In genomic region chr15:101160591-101160990, GRCm38 (mm10) we compare ENCODE assay signal across 12 mouse cellular contexts. TPM values are rescaled to one million over a fixed set of nuclear protein-coding genes. Genes with fewer than 3 reads are reported as not detected.
DNase-seq lines count a peak whose midpoint lies in the region; ATAC-seq and TF ChIP-seq lines count a peak whose summit lies in the region.
"Had no signal": no experiment of that assay in that cellular context is flagged by ENCODE, and none has a peak within 500 bp of the region (broad histone marks: within the 10 kb centered on the region; RNA-seq: fewer than 3 reads in every experiment).

No protein-coding gene starts in this region.

- ATAC-seq in embryonic facial prominence, embryonic 13.5 days (ENCODE audit: insufficient number of reproducible peaks, insufficient read depth, low FRiP score, low TSS enrichment, low read depth) = no peak
- peak; percentile 76 for ATAC-seq in hindbrain, embryonic 16.5 days
- peak; percentile 73 for ATAC-seq in midbrain, postnatal 0 days (ENCODE audit: low FRiP score)
- ATAC-seq: Patski had no signal

- no peak for TF ChIP-seq CTCF in midbrain, postnatal 0 days (IDR thresholded peaks at IDR 0.05)

- peak overlapping the region; percentile 18 for H3K4me2 ChIP-seq in embryonic facial prominence, embryonic 13.5 days
- H3K4me2 ChIP-seq in hindbrain, embryonic 16.5 days (ENCODE audit: low read length) = peak overlapping the region; percentile 27
- H3K4me2 ChIP-seq in midbrain, postnatal 0 days (ENCODE audit: low read depth, low read length, poor library complexity, severe bottlenecking) = peak overlapping the region; percentile 22
- H3K4me2 ChIP-seq: heart, embryonic 13.5 days had no signal

- peaks cover 47% of the 10 kb centered on the region for H3K4me1 ChIP-seq in embryonic facial prominence, embryonic 13.5 days
- H3K4me1 ChIP-seq in hindbrain, embryonic 16.5 days (ENCODE audit: control insufficient read depth, insufficient read depth, low read depth, low read length) = peaks cover 15% of the 10 kb centered on the region
- H3K4me1 ChIP-seq in midbrain, postnatal 0 days (ENCODE audit: insufficient read depth, low read length) = peaks cover 5% of the 10 kb centered on the region; the same call in 1 of the 2 replicates

- WGBS in embryonic facial prominence, embryonic 13.5 days = 14% methylated on average over 7 of the region's 7 CpGs
- 11% methylated on average over 5 of the region's 7 CpGs for WGBS in hindbrain, embryonic 16.5 days
- WGBS in midbrain, postnatal 0 days = 5% methylated on average over 7 of the region's 7 CpGs

- intact Hi-C loops in gastrocnemius, postnatal 36 days (cut with DNase I) = no loop called here

- no peaks in the 10 kb centered on the region for H3K27me3 ChIP-seq in embryonic facial prominence, embryonic 13.5 days
- no peaks in the 10 kb centered on the region for H3K27me3 ChIP-seq in hindbrain, embryonic 16.5 days (replicated peaks; ENCODE audit: control insufficient read depth, insufficient read depth, low read length)
- no peaks in the 10 kb centered on the region for H3K27me3 ChIP-seq in midbrain, postnatal 0 days (ENCODE audit: insufficient read depth, low read length)
- H3K27me3 ChIP-seq: Patski had no signal

- H3K27ac ChIP-seq in embryonic facial prominence, embryonic 13.5 days = peak overlapping the region; percentile 66
- H3K27ac ChIP-seq in hindbrain, embryonic 16.5 days (ENCODE audit: low read depth, low read length) = peak overlapping the region; percentile 54
- peak overlapping the region; percentile 62 for H3K27ac ChIP-seq in midbrain, postnatal 0 days (ENCODE audit: low read depth, low read length)
- H3K27ac ChIP-seq: heart, embryonic 13.5 days had no signal

- H3K4me3 ChIP-seq in embryonic facial prominence, embryonic 13.5 days = no peak overlapping the region
- no peak overlapping the region for H3K4me3 ChIP-seq in hindbrain, embryonic 16.5 days (ENCODE audit: low read length)
- no peak overlapping the region for H3K4me3 ChIP-seq in midbrain, postnatal 0 days (ENCODE audit: low read depth, low read length)
- H3K4me3 ChIP-seq: heart, embryonic 13.5 days; left cerebral cortex, adult 2 months had no signal

- 0 out of 2 replicates have a peak, but pooled peaks cover 4% of the 10 kb centered on the region for H3K9me3 ChIP-seq in embryonic facial prominence, embryonic 13.5 days
- peaks cover 9% of the 10 kb centered on the region for H3K9me3 ChIP-seq in hindbrain, embryonic 16.5 days (ENCODE audit: control insufficient read depth, low read length)
- no peaks in the 10 kb centered on the region for H3K9me3 ChIP-seq in midbrain, postnatal 0 days (ENCODE audit: low read length)
- H3K9me3 ChIP-seq: heart, embryonic 13.5 days had no signal

- H3K36me3 ChIP-seq in embryonic facial prominence, embryonic 13.5 days = no peaks in the 10 kb centered on the region
- no peaks in the 10 kb centered on the region for H3K36me3 ChIP-seq in hindbrain, embryonic 16.5 days (ENCODE audit: control insufficient read depth, insufficient read depth, low read length)
- H3K36me3 ChIP-seq in midbrain, postnatal 0 days (ENCODE audit: insufficient read depth, low read length) = no peaks in the 10 kb centered on the region
- H3K36me3 ChIP-seq: heart, embryonic 13.5 days had no signal

- DNase-seq in brain, embryonic 18.5 days (ENCODE audit: low read depth, low spot score) = peak; percentile 68
- DNase-seq in midbrain, postnatal 0 days (ENCODE audit: low spot score) = peak; percentile 82
- DNase-seq in urinary bladder, postnatal 14 days (ENCODE audit: low spot score) = no peak
- no peak for DNase-seq in spleen, postnatal 4 days (ENCODE audit: low spot score in 2 of 2)
- DNase-seq in gastrocnemius, postnatal 36 days = no peak
- DNase-seq: cerebellum, adult 9-10 months had no signal

- no peak overlapping the region for H3K9ac ChIP-seq in embryonic facial prominence, embryonic 13.5 days
- H3K9ac ChIP-seq in hindbrain, embryonic 16.5 days (ENCODE audit: low read depth, low read length) = peak overlapping the region; percentile 17
- H3K9ac ChIP-seq in midbrain, postnatal 0 days (replicated peaks; ENCODE audit: low read length, poor library complexity, severe bottlenecking) = no peak overlapping the region
- H3K9ac ChIP-seq: heart, embryonic 13.5 days had no signal

RNA-seq across cellular contexts. Expression of gene Acvr1b, which starts 13.3 kb away (rescaled TPM):
- polyA plus RNA-seq in embryonic facial prominence, embryonic 13.5 days (2015; fragmentation: Nextera tagmentation; extraction: Ambion mirVana) = 8.0 TPM in 2 replicates
- polyA plus RNA-seq in hindbrain, embryonic 16.5 days (2015; fragmentation: Nextera tagmentation; extraction: Ambion mirVana) = 22.4 and 24.1 TPM in 2 replicates
- 77.8 and 86.8 TPM in 2 replicates for total RNA-seq in midbrain, postnatal 0 days (2014; rRNA removed)
- 15.2 and 15.8 TPM in 2 replicates for polyA plus RNA-seq in midbrain, postnatal 0 days (2015; fragmentation: Nextera tagmentation; extraction: Ambion mirVana)
- total RNA-seq in gastrocnemius, postnatal 36 days (2021) = 10 to 100 TPM; 32.4 to 36.5 TPM

RNA-seq across cellular contexts. Expression of gene Acvrl1, which starts 32.3 kb away (rescaled TPM):
- 9.9 and 10.1 TPM in 2 replicates for polyA plus RNA-seq in embryonic facial prominence, embryonic 13.5 days (2015; fragmentation: Nextera tagmentation; extraction: Ambion mirVana)
- 10.2 and 12.7 TPM in 2 replicates for polyA plus RNA-seq in hindbrain, embryonic 16.5 days (2015; fragmentation: Nextera tagmentation; extraction: Ambion mirVana)
- 8.4 and 11.2 TPM in 2 replicates for total RNA-seq in midbrain, postnatal 0 days (2014; rRNA removed)
- polyA plus RNA-seq in midbrain, postnatal 0 days (2015; fragmentation: Nextera tagmentation; extraction: Ambion mirVana) = 6.1 and 6.7 TPM in 2 replicates
- total RNA-seq in gastrocnemius, postnatal 36 days (2021) = 1 to 10 TPM; 8.5 to 9.2 TPM
- polyA plus RNA-seq: Patski had no signal

RNA-seq across cellular contexts. Expression of gene Ankrd33, which starts 45.0 kb away (rescaled TPM):
- not detected in 2 replicates for polyA plus RNA-seq in embryonic facial prominence, embryonic 13.5 days (2015; fragmentation: Nextera tagmentation; extraction: Ambion mirVana)
- not detected in 2 replicates for polyA plus RNA-seq in hindbrain, embryonic 16.5 days (2015; fragmentation: Nextera tagmentation; extraction: Ambion mirVana)
- not detected in 2 replicates for total RNA-seq in midbrain, postnatal 0 days (2014; rRNA removed)
- not detected in 2 replicates for polyA plus RNA-seq in midbrain, postnatal 0 days (2015; fragmentation: Nextera tagmentation; extraction: Ambion mirVana)
- total RNA-seq in gastrocnemius, postnatal 36 days (2021) = not detected
- total RNA-seq: left cerebral cortex, adult 2 months; neutrophil, adult 5-6 weeks had no signal
- polyA plus RNA-seq: heart, embryonic 13.5 days; Patski had no signal

Comparison
In these comparisons a context has a peak if more than half of its experiments do, and no peak if none do; other contexts are left out.
1. DNase-seq: peak in brain, embryonic 18.5 days (single experiment) and midbrain, postnatal 0 days (single experiment); none in urinary bladder, postnatal 14 days (single experiment), spleen, postnatal 4 days (0 of 2) and gastrocnemius, postnatal 36 days (0 of 2).
2. Peak in every context shown above with its lines, with median percentiles within 50 percentile points of each other: H3K27ac ChIP-seq and H3K4me2 ChIP-seq.